Comparison of ENCODE assay signal across 8 mouse cellular contexts in the genomic region with DNA sequence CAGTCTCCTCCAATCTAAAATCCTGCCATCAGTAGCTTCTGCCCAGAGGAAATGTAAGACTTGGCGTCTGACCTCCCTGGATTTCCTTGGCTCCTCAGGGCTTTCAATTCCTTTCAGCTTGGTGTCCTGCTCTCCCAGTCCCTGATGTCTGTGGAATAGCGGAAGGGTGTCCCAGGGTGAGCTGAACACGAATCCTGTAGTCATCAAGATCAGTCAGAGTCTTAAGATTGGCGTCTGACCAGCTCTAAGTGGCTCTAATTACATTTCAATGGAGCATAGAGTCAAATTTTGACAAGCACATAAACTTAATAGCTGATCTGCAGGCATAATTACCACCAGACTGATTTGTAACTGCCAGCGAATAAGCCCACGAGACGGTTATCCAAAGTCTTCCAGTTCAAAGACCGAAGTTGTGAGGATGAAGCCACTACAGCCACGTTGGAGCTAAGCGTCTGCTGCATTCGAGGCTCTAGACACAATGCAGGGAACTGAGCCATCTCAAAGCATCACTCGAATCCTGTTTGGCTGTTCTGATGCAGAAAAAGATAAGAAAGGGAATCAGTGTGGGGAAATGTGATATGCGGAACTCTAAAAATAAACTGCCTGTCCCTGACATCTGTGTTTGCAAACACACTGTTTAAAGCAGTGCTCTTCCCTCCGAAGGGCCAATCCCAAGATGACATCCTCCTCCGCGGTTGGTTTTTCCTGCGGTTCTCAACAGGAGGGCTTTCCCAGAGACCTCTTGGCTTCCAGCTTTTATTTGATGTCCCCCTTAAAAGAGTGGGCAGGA.
DNase-seq lines count a peak whose midpoint lies in the region; ATAC-seq and TF ChIP-seq lines count a peak whose summit lies in the region.

No protein-coding gene starts in this region.

- no peaks in the 10 kb centered on the region for H3K27me3 ChIP-seq in heart, adult 2 months (ENCODE audit: control insufficient read depth, insufficient read depth, low read length)
- H3K27me3 ChIP-seq in kidney, adult 2 months (replicated peaks; ENCODE audit: control insufficient read depth, insufficient read depth, low read length) = no peaks in the 10 kb centered on the region
- H3K27me3 ChIP-seq in lung, embryonic 15.5 days = no peaks in the 10 kb centered on the region
- no peaks in the 10 kb centered on the region for H3K27me3 ChIP-seq in cerebellum, adult 2 months (ENCODE audit: control insufficient read depth, insufficient read depth, low read length)

- no peaks in the 10 kb centered on the region for H3K79me2 ChIP-seq in heart, adult 2 months (replicated peaks; ENCODE audit: control insufficient read depth, insufficient read depth, low read length)

- H3K4me2 ChIP-seq in lung, embryonic 15.5 days = peak overlapping the region; percentile 56

- H3K9me3 ChIP-seq in lung, embryonic 15.5 days = no peaks in the 10 kb centered on the region

- no peak overlapping the region for H3K9ac ChIP-seq in heart, adult 2 months (ENCODE audit: low read depth, low read length)
- H3K9ac ChIP-seq in lung, embryonic 15.5 days = no peak overlapping the region

- peak overlapping the region; percentile 87 for H3K27ac ChIP-seq in heart, adult 2 months
- H3K27ac ChIP-seq in kidney, adult 2 months (ENCODE audit: insufficient read depth, low read depth, low read length) = peak overlapping the region; percentile 66
- H3K27ac ChIP-seq in lung, embryonic 15.5 days = peak overlapping the region; percentile 68
- no peak overlapping the region for H3K27ac ChIP-seq in cerebellum, adult 2 months (ENCODE audit: insufficient read depth, low read length)

- TF ChIP-seq POLR2A in heart, adult 2 months (IDR thresholded peaks at IDR 0.05; ENCODE audit: insufficient read depth, low read depth, low read length) = peak; percentile 30; the same call in 1 of the 2 replicates
- TF ChIP-seq POLR2A in kidney, adult 2 months (IDR thresholded peaks at IDR 0.05; ENCODE audit: low read depth, low read length) = no peak
- TF ChIP-seq POLR2A in cerebellum, adult 2 months (IDR thresholded peaks at IDR 0.05; ENCODE audit: borderline replicate concordance, insufficient read depth, low read length) = no peak

- no peak for TF ChIP-seq CTCF in heart, adult 2 months (IDR thresholded peaks at IDR 0.05)
- TF ChIP-seq CTCF in kidney, adult 2 months (conservative IDR thresholded peaks at IDR 0.05; ENCODE audit: insufficient read depth, insufficient read length, low read depth, low read length) = no peak
- TF ChIP-seq CTCF in cerebellum, adult 2 months (IDR thresholded peaks at IDR 0.05; ENCODE audit: borderline replicate concordance, insufficient read depth, low read depth, low read length) = no peak

- H3K4me1 ChIP-seq in heart, adult 2 months (ENCODE audit: control insufficient read depth, insufficient read depth, low read length) = peaks cover 14% of the 10 kb centered on the region
- peaks cover 2% of the 10 kb centered on the region; the same call in 1 of the 2 replicates for H3K4me1 ChIP-seq in kidney, adult 2 months (ENCODE audit: control insufficient read depth, insufficient read depth, low read length)
- peaks cover 31% of the 10 kb centered on the region for H3K4me1 ChIP-seq in lung, embryonic 15.5 days
- H3K4me1 ChIP-seq in cerebellum, adult 2 months (ENCODE audit: control insufficient read depth, insufficient read depth, low read length) = no peaks in the 10 kb centered on the region

- intact Hi-C loops in heart, adult 2 months (cut with DNase I) = loop anchor here (1.0 to 5.0 kb wide), 3 partner anchors 21 to 258 kb away; no protein-coding TSS in a partner anchor

- ATAC-seq in frontal cortex, adult (ENCODE audit: low TSS enrichment) = peak; percentile 47
- ATAC-seq in lung, embryonic 15.5 days (ENCODE audit: borderline replicate concordance, extremely low read depth, low FRiP score, low TSS enrichment) = no peak

- no peak for DNase-seq in frontal cortex, postnatal 14 days (ENCODE audit: low spot score in 2 of 2)
- peak; percentile 34 to 57 for DNase-seq in heart, adult 2 months
- DNase-seq in kidney, adult 2 months = peak; percentile 64
- DNase-seq in cerebellum, adult 2 months = no peak
- DNase-seq in cerebellum, adult 9-11 months = no peak
- DNase-seq in ovary, postnatal 36 days (ENCODE audit: low spot score) = no peak

- no peaks in the 10 kb centered on the region for H3K36me3 ChIP-seq in heart, adult 2 months (ENCODE audit: control insufficient read depth, insufficient read depth, low read length)
- H3K36me3 ChIP-seq in kidney, adult 2 months (ENCODE audit: control insufficient read depth, insufficient read depth, low read length) = no peaks in the 10 kb centered on the region
- no peaks in the 10 kb centered on the region for H3K36me3 ChIP-seq in lung, embryonic 15.5 days

- H3K4me3 ChIP-seq in heart, adult 2 months = peak overlapping the region; percentile 29
- peak overlapping the region; percentile 6 for H3K4me3 ChIP-seq in kidney, adult 2 months (ENCODE audit: insufficient read depth, low read depth, low read length)
- H3K4me3 ChIP-seq in lung, embryonic 15.5 days = peak overlapping the region; percentile 18
- no peak overlapping the region for H3K4me3 ChIP-seq in cerebellum, adult 2 months (replicated peaks; ENCODE audit: insufficient read depth, low read depth, low read length)

- 32% methylated on average over 17 of the region's 17 CpGs for WGBS in heart, adult 2 months
- 14% methylated on average over 17 of the region's 17 CpGs for WGBS in kidney, adult 2 months
- WGBS in lung, embryonic 15.5 days = 25% methylated on average over 17 of the region's 17 CpGs
- 50% methylated on average over 17 of the region's 17 CpGs for WGBS in cerebellum, adult 2 months

- no peak for TF ChIP-seq EP300 in heart, adult 2 months (IDR thresholded peaks at IDR 0.05; ENCODE audit: insufficient read depth, low read depth, low read length)

Comparison
In these comparisons a context has a peak if more than half of its experiments do, and no peak if none do; other contexts are left out.
1. DNase-seq: peak in heart, adult 2 months (2 of 2) and kidney, adult 2 months (single experiment); none in frontal cortex, postnatal 14 days (0 of 2), cerebellum, adult 2 months (0 of 2), cerebellum, adult 9-11 months (single experiment) and ovary, postnatal 36 days (single experiment).